Mouse (Mus musculus) E14TG2a.4 (cell line): ENCODE measurements around the gene Zc3h12a.

Experiments
- H3K27me3 ChIP-seq: 2 replicates; pipeline ENCODE4 v1.6.1; 2014; ENCODE audit warnings: low read length, control low read depth; ENCODE audit not compliant: insufficient read depth
- H3K36me3 ChIP-seq: 2 replicates; pipeline ENCODE4 v1.6.1; 2014; ENCODE audit warnings: low read length, control low read depth; ENCODE audit not compliant: insufficient read depth
- H3K4me1 ChIP-seq: replicated peaks from 2 replicates; pipeline ENCODE4 v1.6.1; 2014; ENCODE audit warnings: low read depth, low read length, control low read depth
- H3K4me3 ChIP-seq: replicated peaks from 2 replicates; pipeline ENCODE4 v1.5.1; 2014; ENCODE audit warnings: mild to moderate bottlenecking, low read length
- H3K9me3 ChIP-seq: 2 replicates; pipeline ENCODE4 v1.6.1; 2014; ENCODE audit warnings: low read length, control low read depth
- CTCF ChIP-seq: conservative IDR thresholded peaks from 2 replicates; pipeline ENCODE4 v1.5.1; 2014; ENCODE audit warnings: low read length
- NANOG ChIP-seq: IDR thresholded peaks from 2 replicates; pipeline ENCODE4 v1.6.1; 2014; ENCODE audit warnings: borderline replicate concordance, low read length, mixed read lengths
- POU5F1 ChIP-seq: IDR thresholded peaks from 2 replicates; pipeline ENCODE4 v1.6.1; 2014; ENCODE audit warnings: low read length, borderline replicate concordance

The Zc3h12a gene

GRCm38 (mm10) chr4:125125361-125125921 is 2.2 kb downstream of the Zc3h12a start:
- Histone ChIP-seq H3K4me3 (peak overlapping the region; percentile 91), H3K4me1 (peaks cover 95% of the 10 kb centered on the region)

GRCm38 (mm10) chr4:125124424-125125209 is 3.0 kb downstream of the Zc3h12a start:
- Histone ChIP-seq H3K36me3 (peaks cover 70% of the 10 kb centered on the region), H3K9me3 (no peaks in the 10 kb centered on the region), H3K4me1 (peaks cover 95% of the 10 kb centered on the region), H3K4me3 (peak overlapping the region; percentile 91), H3K27me3 (peaks cover 18% of the 10 kb centered on the region)
- TF ChIP-seq CTCF = no peak
- TF ChIP-seq NANOG = no peak
- TF ChIP-seq POU5F1 = no peak

More at GRCm38 (mm10) chr4:125125361-125125921, 2.2 kb downstream of the Zc3h12a start:
- Histone ChIP-seq H3K27me3 (peaks cover 18% of the 10 kb centered on the region), H3K36me3 (peaks cover 61% of the 10 kb centered on the region), H3K9me3 (no peaks in the 10 kb centered on the region)
- TF ChIP-seq NANOG (no peak), CTCF (no peak), POU5F1 (no peak)

GRCm38 (mm10) chr4:125123279-125123671 is 4.4 kb downstream of the Zc3h12a start:
- peaks cover 78% of the 10 kb centered on the region for H3K36me3 ChIP-seq
- peaks cover 12% of the 10 kb centered on the region for H3K27me3 ChIP-seq
- no peaks in the 10 kb centered on the region for H3K9me3 ChIP-seq
- peak overlapping the region; percentile 91 for H3K4me3 ChIP-seq
- TF ChIP-seq NANOG (no peak), CTCF (no peak), POU5F1 (no peak)
- H3K4me1 ChIP-seq = peaks cover 97% of the 10 kb centered on the region

GRCm38 (mm10) chr4:125122431-125123278 is 5.0 kb downstream of the Zc3h12a start:
- TF ChIP-seq NANOG = no peak
- no peak for TF ChIP-seq POU5F1
- TF ChIP-seq CTCF = no peak
- H3K4me1 ChIP-seq = peaks cover 98% of the 10 kb centered on the region
- H3K4me3 ChIP-seq = peak overlapping the region; percentile 91
- no peaks in the 10 kb centered on the region for H3K9me3 ChIP-seq
- peaks cover 9% of the 10 kb centered on the region; the same call in 1 of the 2 replicates for H3K27me3 ChIP-seq
- peaks cover 78% of the 10 kb centered on the region for H3K36me3 ChIP-seq

- peaks cover 2% of the 10 kb centered on the region; the same call in 1 of the 2 replicates for H3K27me3 ChIP-seq
- H3K36me3 ChIP-seq = peaks cover 56% of the 10 kb centered on the region
- H3K9me3 ChIP-seq = no peaks in the 10 kb centered on the region
- H3K4me1 ChIP-seq = peaks cover 99% of the 10 kb centered on the region
- no peak for TF ChIP-seq NANOG
- no peak for TF ChIP-seq CTCF
- no peak for TF ChIP-seq POU5F1
- H3K4me3 ChIP-seq = 0 out of 2 replicates have a peak overlapping the region, but pooled peaks have one; percentile 17
These were observed 7.9 kb downstream of the Zc3h12a start for GRCm38 (mm10) chr4:125119721-125120120.

- Histone ChIP-seq H3K27me3 (peaks cover 2% of the 10 kb centered on the region; the same call in 1 of the 2 replicates), H3K36me3 (peaks cover 50% of the 10 kb centered on the region), H3K9me3 (no peaks in the 10 kb centered on the region), H3K4me3 (no peak overlapping the region), H3K4me1 (peaks cover 99% of the 10 kb centered on the region)
- peak; percentile 9; the same call in 1 of the 2 replicates for TF ChIP-seq CTCF
- TF ChIP-seq NANOG = no peak
These were observed 8.6 kb downstream of the Zc3h12a start for GRCm38 (mm10) chr4:125119070-125119469.

GRCm38 (mm10) chr4:125117902-125118320 is 9.7 kb downstream of the Zc3h12a start:
- Histone ChIP-seq H3K4me1 (peaks cover 90% of the 10 kb centered on the region), H3K36me3 (peaks cover 39% of the 10 kb centered on the region), H3K27me3 (peaks cover 2% of the 10 kb centered on the region; the same call in 1 of the 2 replicates), H3K4me3 (0 out of 2 replicates have a peak overlapping the region, but pooled peaks have one; percentile 17), H3K9me3 (no peaks in the 10 kb centered on the region)
- TF ChIP-seq CTCF (no peak), POU5F1 (no peak), NANOG (no peak)

GRCm38 (mm10) chr4:125116929-125117328 is 10.7 kb downstream of the Zc3h12a start:
- H3K9me3 ChIP-seq = no peaks in the 10 kb centered on the region
- TF ChIP-seq POU5F1 (no peak), CTCF (no peak), NANOG (no peak)
- peaks cover 35% of the 10 kb centered on the region for H3K36me3 ChIP-seq

More at GRCm38 (mm10) chr4:125116929-125117328, 10.7 kb downstream of the Zc3h12a start:
- H3K4me1 ChIP-seq = peaks cover 85% of the 10 kb centered on the region
- no peak overlapping the region for H3K4me3 ChIP-seq
- peaks cover 2% of the 10 kb centered on the region; the same call in 1 of the 2 replicates for H3K27me3 ChIP-seq
